Mouse (Mus musculus): Measurements from ENCODE around the gene Olfr1352. TPM values are rescaled to one million over a fixed set of nuclear protein-coding genes. Genes with fewer than 3 reads are reported as not detected.
"Not testable (repeated sequence)": the region's sequence is repeated elsewhere in the genome, so short reads cannot be mapped to it uniquely, and the experiment has no call there.

Gene Olfr1352
- not detected in 2 replicates for polyA plus RNA-seq (2014; fragmentation: Nextera tagmentation; extraction: Ambion mirVana)

DNA sequence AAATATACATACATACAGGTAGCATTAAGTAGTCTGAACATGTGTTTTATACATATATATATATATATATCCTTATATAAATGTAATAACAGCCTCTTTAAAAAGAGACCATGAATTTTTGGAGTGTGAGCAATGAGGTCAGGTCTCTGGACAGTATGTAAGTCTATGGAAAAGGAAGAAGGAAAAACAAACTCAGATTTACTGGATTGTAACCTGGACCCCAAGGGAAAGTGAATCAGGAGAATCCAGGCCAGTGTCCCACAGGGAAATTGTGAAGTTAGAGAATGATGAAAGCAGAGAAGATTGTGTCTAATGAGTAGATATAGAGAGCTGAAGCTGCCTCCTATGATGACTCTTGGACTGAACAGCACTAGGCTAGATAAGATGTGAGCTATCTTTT lies at the start of gene Olfr1352:
TSS of gene Olfr1352 (plus strand) at position 301 of the 400 bp plus-strand sequence.
- Histone ChIP-seq H3K9ac (no peak within 1 kb of the TSS), H3K27ac (no peak within 1 kb of the TSS), H3K27me3 (ENCODE audit: control insufficient read depth, insufficient read depth, low read length) (no peaks in the 10 kb centered on the region), H3K36me3 (replicated peaks; ENCODE audit: control insufficient read depth, insufficient read depth) (no peaks in the 10 kb centered on the region), H3K9me3 (ENCODE audit: control insufficient read depth, low read length) (no peaks in the 10 kb centered on the region), H3K4me1 (replicated peaks; ENCODE audit: control insufficient read depth, insufficient read depth, low read length) (no peaks in the 10 kb centered on the region), H3K4me2 (replicated peaks) (no peak within 1 kb of the TSS), H3K4me3 (replicated peaks; ENCODE audit: low read length) (no peak within 1 kb of the TSS)
- DNase-seq (ENCODE audit: low spot score), result no peak
- ATAC-seq (ENCODE audit: low FRiP score), result no peak

DNA sequence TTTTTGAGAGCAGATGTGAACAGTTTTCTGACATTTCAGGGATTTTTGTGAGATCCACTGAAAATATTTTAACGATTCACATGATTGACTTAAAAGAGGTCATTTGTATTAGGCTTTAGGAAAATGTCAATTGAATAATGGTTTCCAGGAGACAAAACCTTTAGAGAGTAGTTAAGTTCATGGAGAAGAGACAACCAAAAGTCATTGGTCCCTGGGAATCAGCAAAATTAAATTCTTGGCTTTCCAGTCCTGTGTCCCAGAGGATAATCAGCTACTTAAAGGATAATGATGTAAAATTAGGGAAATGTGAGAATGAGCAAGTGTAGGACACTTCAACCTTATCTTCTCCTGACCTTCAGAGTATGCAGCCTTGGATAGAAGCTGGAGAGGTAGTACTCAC lies 30.5 kb upstream of the Olfr1352 start, which contains the start of gene Olfr8:
TSS of gene Olfr8 (plus strand) at position 301 of the 400 bp plus-strand sequence.
- H3K4me1 ChIP-seq (replicated peaks; ENCODE audit: control insufficient read depth, insufficient read depth, low read length), result not testable (repeated sequence)

DNA sequence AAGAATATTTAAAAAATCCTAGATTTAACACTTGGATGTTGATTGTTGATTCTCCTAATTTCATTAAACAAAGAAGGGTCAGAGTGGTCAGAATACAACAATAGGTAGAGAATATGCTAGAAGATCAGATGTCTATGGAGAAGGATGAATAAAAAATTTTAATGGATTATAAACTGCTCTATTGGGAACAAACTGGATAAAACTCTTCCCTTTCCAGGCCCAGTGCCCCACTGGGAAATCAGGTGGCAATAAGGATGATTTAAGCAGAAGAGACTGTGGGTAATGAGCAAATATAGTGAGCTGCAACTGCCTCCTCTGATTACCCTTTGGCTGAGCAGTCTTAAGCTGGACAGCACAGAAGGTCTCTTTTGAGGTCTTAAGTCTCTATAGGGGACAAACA lies 17.8 kb upstream of the Olfr1352 start, which contains the start of gene Olfr1353:
TSS of gene Olfr1353 (plus strand) at position 301 of the 400 bp plus-strand sequence.
- H3K4me2 ChIP-seq (replicated peaks); H3K27me3 ChIP-seq (ENCODE audit: control insufficient read depth, insufficient read depth, low read length); H3K4me3 ChIP-seq (replicated peaks; ENCODE audit: low read length); ATAC-seq (ENCODE audit: low FRiP score); H3K9ac ChIP-seq; H3K4me1 ChIP-seq (replicated peaks; ENCODE audit: control insufficient read depth, insufficient read depth, low read length); DNase-seq (ENCODE audit: low spot score); H3K9me3 ChIP-seq (ENCODE audit: control insufficient read depth, low read length); H3K27ac ChIP-seq; H3K36me3 ChIP-seq (replicated peaks; ENCODE audit: control insufficient read depth, insufficient read depth): not testable (repeated sequence)

More for the DNA sequence above, 30.5 kb upstream of the Olfr1352 start, which contains the start of gene Olfr8:
- H3K4me2 ChIP-seq (replicated peaks); DNase-seq (ENCODE audit: low spot score); H3K27me3 ChIP-seq (ENCODE audit: control insufficient read depth, insufficient read depth, low read length); H3K9me3 ChIP-seq (ENCODE audit: control insufficient read depth, low read length); H3K27ac ChIP-seq; H3K4me3 ChIP-seq (replicated peaks; ENCODE audit: low read length); H3K9ac ChIP-seq; H3K36me3 ChIP-seq (replicated peaks; ENCODE audit: control insufficient read depth, insufficient read depth); ATAC-seq (ENCODE audit: low FRiP score): not testable (repeated sequence)
- 94% methylated on average over 1 of the region's 1 CpGs for WGBS

DNA sequence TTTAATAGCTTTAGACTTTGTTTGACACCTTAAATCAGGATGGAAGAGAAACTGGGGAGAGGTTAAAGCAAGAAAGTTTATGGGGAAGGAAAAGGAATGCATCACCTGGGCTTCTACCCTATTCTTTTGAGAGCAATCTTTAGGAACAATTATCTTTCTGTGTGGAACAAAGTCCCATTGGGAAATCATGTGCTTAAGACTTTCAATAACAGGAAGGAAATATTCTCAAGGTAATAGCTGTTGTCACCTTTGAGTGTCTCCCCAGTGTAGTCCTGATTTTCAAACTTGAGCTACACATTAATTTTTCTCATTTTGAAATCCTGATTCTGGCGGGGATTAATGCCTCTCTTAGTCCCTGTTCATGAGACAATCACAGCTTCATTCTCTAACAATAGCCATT lies 31.3 kb downstream of the Olfr1352 start, which contains the start of gene Olfr1351:
TSS of gene Olfr1351 (plus strand) at position 301 of the 400 bp plus-strand sequence.
- WGBS, result 78% methylated on average over 1 of the region's 1 CpGs
- H3K4me2 ChIP-seq (replicated peaks), result no peak within 1 kb of the TSS
- H3K36me3 ChIP-seq (replicated peaks; ENCODE audit: control insufficient read depth, insufficient read depth), result no peaks in the 10 kb centered on the region
- no peaks in the 10 kb centered on the region for H3K9me3 ChIP-seq (ENCODE audit: control insufficient read depth, low read length)
- no peaks in the 10 kb centered on the region for H3K27me3 ChIP-seq (ENCODE audit: control insufficient read depth, insufficient read depth, low read length)
- H3K27ac ChIP-seq, result no peak within 1 kb of the TSS
- H3K4me1 ChIP-seq (replicated peaks; ENCODE audit: control insufficient read depth, insufficient read depth, low read length), result no peaks in the 10 kb centered on the region
- ATAC-seq (ENCODE audit: low FRiP score) (no peak), DNase-seq (ENCODE audit: low spot score) (no peak)
- H3K9ac ChIP-seq, result no peak within 1 kb of the TSS
- no peak within 1 kb of the TSS for H3K4me3 ChIP-seq (replicated peaks; ENCODE audit: low read length)

DNA sequence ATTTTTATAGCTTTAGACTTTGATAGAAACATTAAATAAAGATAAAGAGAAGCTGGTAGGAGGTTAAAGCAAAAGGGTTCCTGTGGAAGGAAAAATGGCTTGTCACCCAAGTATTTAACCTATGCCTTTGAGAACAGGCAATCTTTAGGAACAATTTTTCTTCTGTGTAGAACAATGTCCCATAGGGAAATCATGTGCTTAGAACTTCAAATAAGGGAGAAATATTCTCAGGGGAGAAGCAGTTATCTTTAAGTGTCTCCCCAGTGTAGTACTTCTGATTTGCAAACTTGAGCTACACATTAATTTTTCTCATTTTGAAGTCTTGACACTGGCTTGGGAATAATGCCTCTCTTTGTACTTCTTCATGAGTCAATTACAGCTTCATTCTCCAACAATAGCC lies 47.6 kb downstream of the Olfr1352 start, which contains the start of gene Olfr57:
TSS of gene Olfr57 (plus strand) at position 301 of the 400 bp plus-strand sequence.
- H3K36me3 ChIP-seq (replicated peaks; ENCODE audit: control insufficient read depth, insufficient read depth), result no peaks in the 10 kb centered on the region
- ATAC-seq (ENCODE audit: low FRiP score) (no peak), DNase-seq (ENCODE audit: low spot score) (no peak)
- no peak within 1 kb of the TSS for H3K27ac ChIP-seq
- 0 out of 2 replicates have a peak, but pooled peaks cover 4% of the 10 kb centered on the region for H3K9me3 ChIP-seq (ENCODE audit: control insufficient read depth, low read length)
- H3K9ac ChIP-seq, result no peak within 1 kb of the TSS
- H3K4me1 ChIP-seq (replicated peaks; ENCODE audit: control insufficient read depth, insufficient read depth, low read length), result no peaks in the 10 kb centered on the region
- no peak within 1 kb of the TSS for H3K4me2 ChIP-seq (replicated peaks)
- no peak within 1 kb of the TSS for H3K4me3 ChIP-seq (replicated peaks; ENCODE audit: low read length)
- no peaks in the 10 kb centered on the region for H3K27me3 ChIP-seq (ENCODE audit: control insufficient read depth, insufficient read depth, low read length)

Other genes with a start within 250 kb of the Olfr1352 start
- gene Ccdc105, start 228.0 kb upstream of the Olfr1352 start, polyA plus RNA-seq (2014; fragmentation: Nextera tagmentation; extraction: Ambion mirVana), result 0.23 and 0.35 TPM in 2 replicates
- gene Slc1a6, start 200.6 kb upstream of the Olfr1352 start, polyA plus RNA-seq (2014; fragmentation: Nextera tagmentation; extraction: Ambion mirVana), result 11.9 and 17.4 TPM in 2 replicates
- gene Olfr1356, start 128.9 kb upstream of the Olfr1352 start, polyA plus RNA-seq (2014; fragmentation: Nextera tagmentation; extraction: Ambion mirVana), result not detected in 2 replicates
- not detected in 2 replicates for gene Olfr1355, start 105.5 kb upstream of the Olfr1352 start, polyA plus RNA-seq (2014; fragmentation: Nextera tagmentation; extraction: Ambion mirVana)
- not detected in 2 replicates for gene Olfr1354, start 67.9 kb upstream of the Olfr1352 start, polyA plus RNA-seq (2014; fragmentation: Nextera tagmentation; extraction: Ambion mirVana)
- gene Olfr8, start 30.4 kb upstream of the Olfr1352 start, polyA plus RNA-seq (2014; fragmentation: Nextera tagmentation; extraction: Ambion mirVana), result not detected in 2 replicates
- not detected in 2 replicates for gene Olfr1353, start 17.7 kb upstream of the Olfr1352 start, polyA plus RNA-seq (2014; fragmentation: Nextera tagmentation; extraction: Ambion mirVana)
- gene Olfr1351, start 31.4 kb downstream of the Olfr1352 start, polyA plus RNA-seq (2014; fragmentation: Nextera tagmentation; extraction: Ambion mirVana), result not detected in 2 replicates
- 0.17 and 1.2 TPM in 2 replicates for gene Olfr57, start 47.7 kb downstream of the Olfr1352 start, polyA plus RNA-seq (2014; fragmentation: Nextera tagmentation; extraction: Ambion mirVana)
- 50.7 and 54.9 TPM in 2 replicates for gene 2610008E11Rik, start 116.5 kb downstream of the Olfr1352 start, polyA plus RNA-seq (2014; fragmentation: Nextera tagmentation; extraction: Ambion mirVana)
- gene Vmn2r80, start 167.7 kb downstream of the Olfr1352 start, polyA plus RNA-seq (2014; fragmentation: Nextera tagmentation; extraction: Ambion mirVana), result not detected in 2 replicates